Mouse (Mus musculus) C2C12 (cell line): Measurements from ENCODE around the gene Lrch2.

Experiments
- CTCF ChIP-seq: IDR thresholded peaks from one replicate; pipeline ENCODE4 v1.5.1; 2011; ENCODE audit not compliant: control insufficient read depth, insufficient read depth, insufficient read length
- MAX ChIP-seq: IDR thresholded peaks from one replicate; pipeline ENCODE4 v1.6.1; 2011; ENCODE audit warnings: mild to moderate bottlenecking, control low read depth
- MYOD1 ChIP-seq: IDR thresholded peaks from one replicate; pipeline ENCODE4 v1.6.1; 2011; ENCODE audit warnings: low read depth; ENCODE audit not compliant: control insufficient read depth, insufficient read length
- MYOG ChIP-seq: IDR thresholded peaks from one replicate; pipeline ENCODE4 v1.6.1; 2011; ENCODE audit not compliant: control insufficient read depth, insufficient read length; ENCODE audit errors: extremely low read depth

DNA sequence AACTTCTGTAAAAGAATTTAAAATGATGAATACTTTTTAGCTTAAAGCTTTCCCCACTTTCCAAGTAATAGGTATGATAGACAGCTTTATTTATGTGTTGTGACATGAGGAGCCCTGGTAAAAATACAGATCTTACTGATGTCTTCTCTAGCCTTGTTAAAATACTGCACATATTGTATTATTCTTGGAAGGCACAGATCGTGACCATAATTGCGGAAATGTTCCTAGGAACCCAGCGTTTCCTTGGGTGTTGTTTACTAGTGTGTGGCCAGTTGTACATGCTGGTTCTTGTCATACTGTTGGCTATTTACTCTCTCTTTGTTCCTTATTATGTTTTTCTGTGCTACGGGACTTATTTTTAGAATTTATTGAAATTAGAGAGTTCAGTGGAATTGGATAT, 110.5 kb downstream of the Lrch2 start:
- TF ChIP-seq CTCF (no peak), MAX (no peak), MYOD1 (no peak), MYOG (no peak)
